Mouse (Mus musculus) cerebellum, adult 11-12 months (tissue): ENCODE results near the gene Gsc.
A peak's percentile ranks its signal among the peaks of the same experiment; 100 is the strongest.
"Not testable (repeated sequence)": the region's sequence is repeated elsewhere in the genome, so short reads cannot be mapped to it uniquely, and the experiment has no call there.

Experiments used
- DNase-seq: peaks from one replicate; pipeline ENCODE4 v3.0.0; 2022

Gene Gsc

DNA sequence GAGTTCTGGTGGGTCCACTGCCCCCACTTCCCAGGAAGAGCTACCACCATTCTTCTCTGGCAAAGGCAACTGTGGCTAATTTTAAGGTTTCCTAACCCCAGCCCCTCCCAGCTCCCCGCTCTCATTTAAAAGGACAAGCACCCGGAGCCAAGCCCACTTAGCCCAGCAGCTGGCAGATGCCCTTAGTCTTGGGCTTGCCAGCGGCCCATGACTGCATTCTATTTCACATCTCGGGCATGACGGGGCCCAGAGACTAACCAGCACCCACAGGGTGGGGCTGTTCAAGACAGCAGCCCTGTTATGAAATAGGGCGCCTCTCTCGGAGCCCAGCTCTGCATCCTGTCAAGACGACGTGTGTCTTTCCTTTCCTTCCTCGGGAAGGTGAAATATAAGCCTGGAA is 22.9 kb downstream of the Gsc start:
- no peak for DNase-seq

- DNase-seq, result no peak
These were observed 25.0 kb downstream of the Gsc start for GRCm38 (mm10) chr12:104448099-104448498.

GRCm38 (mm10) chr12:104447056-104447455 is 26.1 kb downstream of the Gsc start:
- DNase-seq, result not testable (repeated sequence)

DNA sequence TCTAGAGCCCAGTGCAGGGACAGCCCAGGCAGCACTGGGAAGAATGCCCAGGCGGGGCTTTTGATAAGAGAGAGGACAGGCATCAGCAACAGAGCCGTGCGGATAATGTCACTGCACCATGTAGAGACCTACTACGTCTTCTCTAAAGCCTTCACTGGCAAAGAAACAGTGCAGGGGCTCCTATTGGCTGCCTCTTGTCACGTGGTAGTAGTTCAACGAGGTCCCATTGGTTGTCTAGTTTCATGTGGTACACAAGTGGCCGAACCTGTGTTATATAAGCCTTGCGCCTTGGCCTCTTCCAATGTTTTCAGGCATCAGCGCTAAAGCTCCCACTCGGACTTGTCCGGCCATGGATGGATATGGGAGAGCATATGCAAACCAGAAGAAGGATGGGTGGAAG is 29.4 kb downstream of the Gsc start:
- no peak for DNase-seq

GRCm38 (mm10) chr12:104440087-104440760 is 32.9 kb downstream of the Gsc start:
- peak; percentile 70 for DNase-seq

DNA sequence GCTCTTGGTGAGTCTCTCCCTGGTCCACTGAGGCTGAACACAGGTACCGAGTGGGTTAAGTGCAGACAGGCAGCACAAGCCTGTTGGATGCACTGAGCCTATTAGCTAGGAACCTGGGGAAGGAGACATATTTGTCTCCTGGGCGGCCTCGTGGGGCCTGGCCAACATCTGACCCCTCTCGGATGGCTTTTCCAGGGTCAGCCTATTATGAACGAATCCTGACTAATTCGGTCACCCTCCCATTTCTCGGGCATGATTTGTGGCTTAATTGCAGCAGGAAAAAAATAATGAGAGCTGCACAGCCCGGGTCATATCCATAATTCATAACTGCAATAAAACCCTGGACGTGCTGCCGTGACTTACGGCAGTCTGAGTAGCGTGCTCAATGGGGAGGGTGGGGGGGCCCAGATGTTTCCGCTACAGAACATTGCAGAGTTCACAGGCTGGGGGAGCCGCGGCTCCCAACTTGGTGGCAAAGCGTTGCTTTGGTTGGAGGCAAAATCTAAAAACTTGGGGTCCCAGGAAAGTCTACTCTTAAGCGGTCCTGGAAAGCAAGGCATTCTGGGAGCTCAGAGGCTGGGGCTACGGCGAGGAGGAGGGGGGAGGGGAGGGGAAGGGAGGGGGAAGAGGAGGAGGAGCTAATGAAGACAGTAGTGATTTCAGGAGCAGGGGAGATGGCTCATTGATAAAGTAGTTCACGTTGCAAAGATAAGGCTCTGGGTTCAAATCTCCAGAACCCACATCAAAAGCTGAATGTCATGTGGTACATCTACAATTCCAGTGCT is 39.0 kb downstream of the Gsc start:
- DNase-seq, result no peak

GRCm38 (mm10) chr12:104433214-104433613 is 39.9 kb downstream of the Gsc start:
- no peak for DNase-seq

GRCm38 (mm10) chr12:104431359-104431758 is 41.8 kb downstream of the Gsc start:
- DNase-seq, result no peak

GRCm38 (mm10) chr12:104426915-104427314 is 46.2 kb downstream of the Gsc start:
- DNase-seq, result no peak

DNA sequence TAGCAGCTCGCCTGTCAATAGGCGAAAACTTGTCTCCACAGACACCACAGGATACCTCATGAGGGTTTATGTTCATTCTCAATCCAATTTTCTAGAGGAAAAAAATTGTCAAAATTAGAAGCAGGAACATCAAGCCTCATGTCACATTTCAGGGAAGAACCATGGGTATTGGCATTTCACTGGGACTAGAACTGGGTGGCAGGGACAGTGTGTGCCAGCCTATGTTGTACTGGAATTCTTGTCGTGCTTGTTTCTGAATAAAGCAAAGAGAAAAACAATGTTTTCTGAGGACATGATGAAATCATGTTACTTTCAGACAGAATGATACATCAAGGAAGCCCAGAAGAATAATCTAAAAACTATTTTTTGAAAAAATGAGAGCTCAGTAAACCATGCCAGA is 47.5 kb downstream of the Gsc start:
- DNase-seq, result no peak

DNA sequence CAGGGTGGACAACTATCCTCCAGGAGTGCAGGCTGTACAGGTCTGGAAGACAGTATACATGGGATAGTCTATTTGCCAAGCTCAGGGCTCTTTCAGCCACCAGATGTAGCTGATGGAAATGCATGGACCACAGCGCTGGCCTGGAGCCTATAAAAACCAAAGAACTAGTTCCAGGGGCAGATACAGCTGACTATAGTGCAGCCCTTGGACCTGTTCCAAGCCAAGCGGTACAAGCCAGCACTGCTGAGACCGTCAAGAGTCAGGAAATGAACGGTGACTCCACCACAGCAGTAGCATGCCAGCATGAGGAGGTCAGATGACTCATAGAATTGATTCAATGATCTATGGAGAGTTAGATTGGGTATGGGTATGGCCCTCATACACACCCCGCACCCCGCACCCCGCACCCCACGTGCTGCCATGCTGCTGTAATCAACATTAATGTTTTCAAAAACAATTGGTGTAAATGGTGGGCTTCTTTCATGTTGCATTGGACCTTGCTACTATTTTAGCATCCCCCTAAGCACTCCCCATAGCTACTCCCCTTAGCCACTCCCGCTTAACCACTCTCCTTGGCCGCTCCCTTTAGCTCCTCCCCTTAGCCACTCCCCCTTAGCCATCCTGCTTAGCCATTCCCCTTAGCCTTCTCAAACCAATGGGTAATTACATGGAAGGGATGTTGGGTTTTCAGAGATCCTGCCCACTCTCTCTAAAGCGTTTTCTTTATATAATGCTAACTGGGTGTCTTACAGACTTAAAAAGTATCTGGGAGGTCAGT is 50.3 kb downstream of the Gsc start:
- no peak for DNase-seq
